8 mouse cellular contexts compared by ENCODE assay signal in genomic region chr4:70409994-70410721, GRCm38 (mm10). TPM values are rescaled to one million over a fixed set of nuclear protein-coding genes. Genes with fewer than 3 reads are reported as not detected.
A peak's percentile ranks its signal among the peaks of the same experiment; 100 is the strongest.
DNase-seq lines count a peak whose midpoint lies in the region; ATAC-seq lines count a peak whose summit lies in the region.

TSS of gene Cdk5rap2 (minus strand) at chr4:70410443.

- peak within 1 kb of the TSS; percentile 66 for H3K4me2 ChIP-seq in kidney, embryonic 15.5 days

- H3K4me3 ChIP-seq in heart, embryonic 10.5 days = peak within 1 kb of the TSS; percentile 90
- H3K4me3 ChIP-seq in kidney, embryonic 15.5 days (replicated peaks) = peak within 1 kb of the TSS; percentile 92

- no peaks in the 10 kb centered on the region for H3K9me3 ChIP-seq in heart, embryonic 10.5 days
- H3K9me3 ChIP-seq in kidney, embryonic 15.5 days (replicated peaks) = no peaks in the 10 kb centered on the region

- H3K27me3 ChIP-seq in heart, embryonic 10.5 days (ENCODE audit: insufficient read depth, poor library complexity, severe bottlenecking) = no peaks in the 10 kb centered on the region
- no peaks in the 10 kb centered on the region for H3K27me3 ChIP-seq in kidney, embryonic 15.5 days

- under 1% methylated on average over 55 of the region's 55 CpGs for WGBS in heart, embryonic 10.5 days
- WGBS in kidney, embryonic 15.5 days = under 1% methylated on average over 55 of the region's 55 CpGs

- H3K27ac ChIP-seq in heart, embryonic 10.5 days = peak within 1 kb of the TSS; percentile 93
- peak within 1 kb of the TSS; percentile 92 for H3K27ac ChIP-seq in kidney, embryonic 15.5 days

- ATAC-seq in erythroblast, adult 5-6 weeks (replicated peaks; ENCODE audit: low FRiP score, poor library complexity, severe bottlenecking) = peak; percentile 98
- peak; percentile 99 for ATAC-seq in kidney, embryonic 15.5 days (replicated peaks; ENCODE audit: low FRiP score)
- peak; percentile 97 for ATAC-seq in monocyte, adult 5-6 weeks (replicated peaks; ENCODE audit: insufficient number of reproducible peaks, low FRiP score, low TSS enrichment, poor library complexity, severe bottlenecking)

- peak within 1 kb of the TSS; percentile 92 for H3K9ac ChIP-seq in kidney, embryonic 15.5 days

- peak; percentile 93 for DNase-seq in B cell, adult 2 months
- peak; percentile 99 for DNase-seq in brain, adult 2 months (ENCODE audit: low read depth, low spot score)
- peak; percentile 98 for DNase-seq in heart, embryonic 10.5 days (ENCODE audit: low spot score)
- DNase-seq in liver = peak; percentile 96
- peak; percentile 93 to 95 for DNase-seq in spleen, postnatal 4 days (ENCODE audit: low spot score in 2 of 2)

- 0 out of 2 replicates have a peak, but pooled peaks cover under 1% of the 10 kb centered on the region for H3K36me3 ChIP-seq in heart, embryonic 10.5 days
- peaks cover 3% of the 10 kb centered on the region; the same call in 1 of the 2 replicates for H3K36me3 ChIP-seq in kidney, embryonic 15.5 days

- H3K4me1 ChIP-seq in heart, embryonic 10.5 days = peaks cover 8% of the 10 kb centered on the region
- H3K4me1 ChIP-seq in kidney, embryonic 15.5 days = peaks cover 14% of the 10 kb centered on the region

RNA-seq across cellular contexts. Expression of gene Cdk5rap2, which starts in this region (rescaled TPM):
- 4.2 and 7.9 TPM in 2 replicates for total RNA-seq in erythroblast, adult 5-6 weeks (2015; ENCODE audit: low replicate concordance)
- total RNA-seq in erythroblast, adult 5-6 weeks (2017; ENCODE audit: low replicate concordance) = 17.6 and 27.0 TPM in 2 replicates
- polyA plus RNA-seq in heart, embryonic 10.5 days (2016; fragmentation: Nextera tagmentation; extraction: Ambion mirVana) = 14.2 and 17.7 TPM in 2 replicates
- 18.7 and 21.2 TPM in 2 replicates for polyA plus RNA-seq in kidney, embryonic 15.5 days (2015; fragmentation: Nextera tagmentation; extraction: Ambion mirVana)
- 18.5 to 31.7 TPM (median 30.0 TPM) in 3 replicates for total RNA-seq in monocyte, adult 5-6 weeks (2017)

Comparison
In these comparisons a context has a peak if more than half of its experiments do, and no peak if none do; other contexts are left out.
1. Peak in every context shown above with its lines: DNase-seq, ATAC-seq, H3K4me3 ChIP-seq and H3K27ac ChIP-seq.